Mouse (Mus musculus): Measurements from ENCODE around the gene Sp2. TPM values are rescaled to one million over a fixed set of nuclear protein-coding genes. Genes with fewer than 3 reads are reported as not detected.

Gene Sp2
- polyA plus RNA-seq, 1 experiment from 2014 or later: 15.0 TPM

DNA sequence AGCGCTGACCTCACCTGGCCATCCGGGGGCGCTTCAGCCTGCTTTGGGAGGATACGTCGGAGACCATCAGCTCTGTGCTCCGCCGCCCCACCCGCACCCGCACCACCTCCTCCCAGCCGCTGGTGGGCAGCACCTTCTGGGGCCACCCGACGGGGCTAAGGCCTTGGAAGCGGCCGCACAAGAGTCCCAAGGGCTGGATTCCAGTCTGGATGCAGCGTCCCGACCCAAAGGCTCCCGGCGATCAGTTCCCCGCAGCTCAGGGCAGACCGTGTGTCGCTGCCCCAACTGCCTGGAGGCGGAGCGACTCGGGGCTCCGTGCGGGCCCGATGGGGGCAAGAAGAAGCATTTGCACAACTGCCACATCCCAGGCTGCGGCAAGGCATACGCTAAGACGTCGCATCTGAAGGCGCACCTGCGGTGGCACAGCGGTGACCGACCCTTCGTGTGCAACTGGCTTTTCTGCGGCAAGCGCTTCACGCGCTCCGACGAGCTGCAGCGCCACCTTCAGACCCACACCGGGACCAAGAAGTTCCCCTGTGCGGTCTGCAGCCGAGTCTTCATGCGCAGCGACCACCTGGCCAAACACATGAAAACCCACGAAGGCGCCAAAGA lies 39.2 kb upstream of the Sp2 start:
- peak overlapping the region; percentile 72 for H3K9ac ChIP-seq (ENCODE audit: low read length)
- under 1% methylated on average over 50 of the region's 50 CpGs for WGBS
- 0 out of 2 replicates have a peak, but pooled peaks have one; percentile 13 for ATAC-seq (ENCODE audit: insufficient number of reproducible peaks, insufficient read depth, low FRiP score, low read depth)
- no peak overlapping the region for H3K27ac ChIP-seq (replicated peaks in 1 of 2; ENCODE audit: control insufficient read depth in 1 of 2, insufficient read depth in 1 of 2, low read depth in 2 of 2, low read length in 2 of 2)
- H3K4me2 ChIP-seq (ENCODE audit: low read length): peak overlapping the region; percentile 92
- peaks cover 80% of the 10 kb centered on the region for H3K27me3 ChIP-seq (ENCODE audit: control insufficient read depth, insufficient read depth, low read length)
- peaks cover 13 to 38% of the 10 kb centered on the region in 2 experiments; a peak in 3 of 4 replicates for H3K4me1 ChIP-seq (ENCODE audit: control insufficient read depth in 2 of 2, insufficient read depth in 2 of 2, low read length in 2 of 2)
- H3K9me3 ChIP-seq (ENCODE audit: control insufficient read depth, low read length): no peaks in the 10 kb centered on the region
- H3K36me3 ChIP-seq (ENCODE audit: control insufficient read depth, insufficient read depth, low read length): no peaks in the 10 kb centered on the region
- peak overlapping the region; percentile 53 to 58 for H3K4me3 ChIP-seq (ENCODE audit: control insufficient read depth in 1 of 2, insufficient read depth in 1 of 2, low read depth in 1 of 2, low read length in 2 of 2)

- H3K27ac ChIP-seq (replicated peaks in 1 of 2; ENCODE audit: control insufficient read depth in 1 of 2, insufficient read depth in 1 of 2, low read depth in 2 of 2, low read length in 2 of 2): no peak overlapping the region
- H3K4me1 ChIP-seq (ENCODE audit: control insufficient read depth in 2 of 2, insufficient read depth in 2 of 2, low read length in 2 of 2): peaks cover 13 to 38% of the 10 kb centered on the region in 2 experiments; a peak in 3 of 4 replicates
- H3K27me3 ChIP-seq (ENCODE audit: control insufficient read depth, insufficient read depth, low read length): peaks cover 87% of the 10 kb centered on the region
- peak overlapping the region; percentile 72; the same call in 1 of the 2 replicates for H3K9ac ChIP-seq (ENCODE audit: low read length)
- H3K36me3 ChIP-seq (ENCODE audit: control insufficient read depth, insufficient read depth, low read length): no peaks in the 10 kb centered on the region
- WGBS: under 1% methylated on average over 26 of the region's 27 CpGs
- H3K4me2 ChIP-seq (ENCODE audit: low read length): peak overlapping the region; percentile 92
- no peaks in the 10 kb centered on the region for H3K9me3 ChIP-seq (ENCODE audit: control insufficient read depth, low read length)
- H3K4me3 ChIP-seq (ENCODE audit: control insufficient read depth in 1 of 2, insufficient read depth in 1 of 2, low read depth in 1 of 2, low read length in 2 of 2): peak overlapping the region; percentile 53 to 58; a peak in 3 of 4 replicates
- ATAC-seq (ENCODE audit: insufficient number of reproducible peaks, insufficient read depth, low FRiP score, low read depth): no peak
Observed at GRCm38 (mm10) chr11:97021121-97021765, 38.5 kb upstream of the Sp2 start.

GRCm38 (mm10) chr11:97019345-97019708 lies 36.6 kb upstream of the Sp2 start:
- peak overlapping the region in 1 of 2 experiments; percentile 32; a peak in 1 of 4 replicates for H3K4me3 ChIP-seq (ENCODE audit: control insufficient read depth in 1 of 2, insufficient read depth in 1 of 2, low read depth in 1 of 2, low read length in 2 of 2)
- 4% methylated on average over 13 of the region's 13 CpGs for WGBS
- H3K9ac ChIP-seq (ENCODE audit: low read length): no peak overlapping the region
- no peak overlapping the region for H3K27ac ChIP-seq (replicated peaks in 1 of 2; ENCODE audit: control insufficient read depth in 1 of 2, insufficient read depth in 1 of 2, low read depth in 2 of 2, low read length in 2 of 2)
- peaks cover 7 to 26% of the 10 kb centered on the region in 2 experiments; a peak in 3 of 4 replicates for H3K4me1 ChIP-seq (ENCODE audit: control insufficient read depth in 2 of 2, insufficient read depth in 2 of 2, low read length in 2 of 2)
- H3K36me3 ChIP-seq (ENCODE audit: control insufficient read depth, insufficient read depth, low read length): no peaks in the 10 kb centered on the region
- no peaks in the 10 kb centered on the region for H3K9me3 ChIP-seq (ENCODE audit: control insufficient read depth, low read length)
- H3K4me2 ChIP-seq (ENCODE audit: low read length): 0 out of 2 replicates have a peak overlapping the region, but pooled peaks have one; percentile 55
- peaks cover 90% of the 10 kb centered on the region for H3K27me3 ChIP-seq (ENCODE audit: control insufficient read depth, insufficient read depth, low read length)
- ATAC-seq (ENCODE audit: insufficient number of reproducible peaks, insufficient read depth, low FRiP score, low read depth): no peak

- ATAC-seq (ENCODE audit: insufficient number of reproducible peaks, insufficient read depth, low FRiP score, low read depth): no peak
- 1% methylated on average over 61 of the region's 68 CpGs for WGBS
- Histone ChIP-seq H3K36me3 (ENCODE audit: control insufficient read depth, insufficient read depth, low read length) (no peaks in the 10 kb centered on the region), H3K4me1 (ENCODE audit: control insufficient read depth in 2 of 2, insufficient read depth in 2 of 2, low read length in 2 of 2) (peaks cover 7 to 26% of the 10 kb centered on the region in 2 experiments; a peak in 3 of 4 replicates), H3K9me3 (ENCODE audit: control insufficient read depth, low read length) (no peaks in the 10 kb centered on the region), H3K9ac (ENCODE audit: low read length) (peak overlapping the region; percentile 36; the same call in 1 of the 2 replicates), H3K27me3 (ENCODE audit: control insufficient read depth, insufficient read depth, low read length) (peaks cover 90% of the 10 kb centered on the region), H3K27ac (replicated peaks in 1 of 2; ENCODE audit: control insufficient read depth in 1 of 2, insufficient read depth in 1 of 2, low read depth in 2 of 2, low read length in 2 of 2) (no peak overlapping the region), H3K4me2 (ENCODE audit: low read length) (peak overlapping the region; percentile 55), H3K4me3 (ENCODE audit: control insufficient read depth in 1 of 2, insufficient read depth in 1 of 2, low read depth in 1 of 2, low read length in 2 of 2) (peak overlapping the region; percentile 1 to 32; a peak in 3 of 4 replicates)
Observed at GRCm38 (mm10) chr11:97018583-97019344, 36.0 kb upstream of the Sp2 start.

DNA sequence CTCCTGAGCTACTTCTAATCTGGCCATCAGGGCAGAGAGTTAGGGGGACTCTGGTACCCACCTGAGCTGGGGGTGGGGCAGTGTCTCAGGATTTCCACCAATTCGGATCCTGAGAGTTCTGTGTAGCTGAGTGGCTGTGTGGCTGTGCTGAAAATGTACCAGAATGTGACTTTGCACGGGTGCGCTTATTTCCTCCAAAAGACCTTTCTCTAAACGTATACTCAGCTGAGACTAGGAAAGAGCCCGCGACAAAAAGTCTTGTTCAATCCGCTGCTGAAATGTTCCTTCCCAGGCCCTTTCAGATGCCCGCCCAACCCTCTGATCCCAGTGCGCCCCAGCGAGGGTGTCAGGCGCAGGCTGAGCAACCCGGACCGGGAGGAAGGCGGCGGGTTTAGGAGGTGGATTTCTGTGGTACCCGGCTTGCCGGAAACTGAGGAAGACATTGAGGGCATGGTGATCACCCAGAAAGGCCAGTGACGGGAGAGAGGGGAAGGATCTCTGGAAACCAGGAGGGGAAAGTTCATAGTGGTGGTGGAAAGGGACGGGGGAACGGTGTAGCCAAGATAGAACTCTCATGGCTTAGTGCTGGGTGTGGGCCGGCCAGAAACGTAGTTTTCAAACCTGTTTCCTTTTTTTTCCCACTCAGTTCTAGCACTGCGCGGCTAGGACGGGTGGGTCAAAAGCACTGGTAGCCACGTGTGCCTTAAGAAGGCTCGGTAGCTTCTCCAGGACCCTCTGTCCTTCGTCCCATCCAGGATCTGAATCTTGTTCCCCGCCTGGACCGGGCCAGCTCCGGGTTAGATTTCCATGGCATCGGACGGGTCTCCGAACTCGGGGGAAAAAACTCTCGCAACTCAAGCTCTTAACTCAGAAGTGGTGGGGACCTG lies 35.2 kb upstream of the Sp2 start:
- no peak for ATAC-seq (ENCODE audit: insufficient number of reproducible peaks, insufficient read depth, low FRiP score, low read depth)
- peak overlapping the region in 1 of 2 experiments; percentile 32; a peak in 2 of 4 replicates for H3K4me3 ChIP-seq (ENCODE audit: control insufficient read depth in 1 of 2, insufficient read depth in 1 of 2, low read depth in 1 of 2, low read length in 2 of 2)
- peaks cover 87% of the 10 kb centered on the region for H3K27me3 ChIP-seq (ENCODE audit: control insufficient read depth, insufficient read depth, low read length)
- peak overlapping the region; percentile 55 for H3K4me2 ChIP-seq (ENCODE audit: low read length)
- H3K27ac ChIP-seq (replicated peaks in 1 of 2; ENCODE audit: control insufficient read depth in 1 of 2, insufficient read depth in 1 of 2, low read depth in 2 of 2, low read length in 2 of 2): no peak overlapping the region
- no peak overlapping the region for H3K9ac ChIP-seq (ENCODE audit: low read length)
- H3K4me1 ChIP-seq (ENCODE audit: control insufficient read depth in 2 of 2, insufficient read depth in 2 of 2, low read length in 2 of 2): peaks cover 7 to 26% of the 10 kb centered on the region in 2 experiments; a peak in 3 of 4 replicates
- no peaks in the 10 kb centered on the region for H3K36me3 ChIP-seq (ENCODE audit: control insufficient read depth, insufficient read depth, low read length)
- H3K9me3 ChIP-seq (ENCODE audit: control insufficient read depth, low read length): no peaks in the 10 kb centered on the region
- WGBS: 2% methylated on average over 36 of the region's 36 CpGs

DNA sequence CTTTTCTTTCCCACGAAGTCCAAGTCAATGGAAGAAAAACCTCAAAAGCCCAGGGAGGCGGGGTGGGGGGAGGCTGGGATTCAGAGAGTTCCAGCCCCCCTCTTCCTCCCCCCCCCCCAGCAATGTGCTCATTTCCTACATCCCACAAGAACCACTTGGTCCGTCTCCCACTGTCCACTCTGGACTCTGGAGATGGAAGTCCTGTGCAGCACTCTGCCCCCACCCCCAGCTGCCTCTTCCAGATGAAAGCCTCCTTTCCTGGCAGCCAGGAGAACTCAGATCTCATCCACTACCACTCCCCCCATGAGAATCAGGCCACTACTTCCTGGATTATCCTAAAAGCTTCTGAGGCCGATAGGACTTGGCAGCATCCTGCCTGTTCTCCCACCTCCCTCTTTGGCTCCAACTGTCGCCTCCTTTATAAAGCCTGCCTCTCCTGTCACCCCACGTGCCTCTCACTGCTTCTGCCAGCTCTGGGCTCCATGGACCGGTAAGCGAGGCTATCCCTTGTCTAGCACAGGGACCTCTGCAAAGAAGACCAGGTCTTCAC lies 30.4 kb upstream of the Sp2 start, which contains the start of gene Sp6:
Sp6 (plus strand) TSS at position 274 of the 550 bp plus-strand sequence.
- no peak for ATAC-seq (ENCODE audit: insufficient number of reproducible peaks, insufficient read depth, low FRiP score, low read depth)
- H3K9me3 ChIP-seq (ENCODE audit: control insufficient read depth, low read length): no peaks in the 10 kb centered on the region
- no peak within 1 kb of the TSS for H3K4me3 ChIP-seq (ENCODE audit: control insufficient read depth in 1 of 2, insufficient read depth in 1 of 2, low read depth in 1 of 2, low read length in 2 of 2)
- H3K27me3 ChIP-seq (ENCODE audit: control insufficient read depth, insufficient read depth, low read length): peaks cover 86% of the 10 kb centered on the region
- no peak within 1 kb of the TSS for H3K4me2 ChIP-seq (ENCODE audit: low read length)
- H3K9ac ChIP-seq (ENCODE audit: low read length): no peak within 1 kb of the TSS
- no peaks in the 10 kb centered on the region for H3K36me3 ChIP-seq (ENCODE audit: control insufficient read depth, insufficient read depth, low read length)
- H3K27ac ChIP-seq (replicated peaks in 1 of 2; ENCODE audit: control insufficient read depth in 1 of 2, insufficient read depth in 1 of 2, low read depth in 2 of 2, low read length in 2 of 2): no peak within 1 kb of the TSS
- WGBS: 20% methylated on average over 8 of the region's 8 CpGs
- H3K4me1 ChIP-seq (ENCODE audit: control insufficient read depth in 2 of 2, insufficient read depth in 2 of 2, low read length in 2 of 2): peaks cover 0 to 3% of the 10 kb centered on the region in 2 experiments; a peak in 2 of 4 replicates
